Mouse (Mus musculus) testis, adult 2 months (tissue): ENCODE results near the gene P4htm. TPM values are rescaled to one million over a fixed set of nuclear protein-coding genes. Genes with fewer than 3 reads are reported as not detected.

Source experiments
- H3K27ac ChIP-seq: fragments of 200-500 bp; 2 replicates; pipeline ENCODE4 v1.5.1; 2012; ENCODE audit warnings: low read depth, low read length; ENCODE audit not compliant: control insufficient read depth, insufficient read depth
- H3K27me3 ChIP-seq: fragments of 200-500 bp; 2 replicates; pipeline ENCODE4 v1.6.1; 2012; ENCODE audit warnings: mild to moderate bottlenecking, low read length, moderate library complexity; ENCODE audit not compliant: control insufficient read depth, insufficient read depth
- H3K36me3 ChIP-seq: fragments of 200-500 bp; 2 replicates; pipeline ENCODE4 v1.6.1; 2012; ENCODE audit warnings: mild to moderate bottlenecking, low read length; ENCODE audit not compliant: control insufficient read depth, insufficient read depth
- H3K4me1 ChIP-seq: fragments of 200-500 bp; 2 replicates; pipeline ENCODE4 v1.6.1; 2012; ENCODE audit warnings: low read length; ENCODE audit not compliant: control insufficient read depth, insufficient read depth
- H3K4me3 ChIP-seq: fragments of 200-500 bp; 2 replicates; pipeline ENCODE4 v1.5.1; 2012; ENCODE audit warnings: low read depth, mild to moderate bottlenecking, low read length, moderate library complexity, mixed read lengths; ENCODE audit not compliant: control insufficient read depth
- CTCF ChIP-seq: fragments of 200-500 bp; IDR thresholded peaks from 2 replicates; pipeline ENCODE4 v1.5.1; 2012; ENCODE audit warnings: low read depth, mild to moderate bottlenecking, inconsistent platforms, low read length, moderate library complexity; ENCODE audit not compliant: control insufficient read depth, insufficient read depth, insufficient replicate concordance
- POLR2A ChIP-seq: fragments of 200-500 bp; IDR thresholded peaks from 2 replicates; pipeline ENCODE4 v1.6.1; 2012; ENCODE audit warnings: low read depth, mild to moderate bottlenecking, inconsistent platforms, low read length, moderate library complexity; ENCODE audit not compliant: control insufficient read depth
- polyA plus RNA-seq: library from polyadenylated mRNA; depleted of rRNA; stranded (reverse); fragments of >200 nt; gene quantifications from 2 replicates; pipeline ENCODE4 v1.2.3, GENCODE M21; 2012; rRNA removed

P4htm gene
- polyA plus RNA-seq, 1 experiment, result 5.5 TPM

DNA sequence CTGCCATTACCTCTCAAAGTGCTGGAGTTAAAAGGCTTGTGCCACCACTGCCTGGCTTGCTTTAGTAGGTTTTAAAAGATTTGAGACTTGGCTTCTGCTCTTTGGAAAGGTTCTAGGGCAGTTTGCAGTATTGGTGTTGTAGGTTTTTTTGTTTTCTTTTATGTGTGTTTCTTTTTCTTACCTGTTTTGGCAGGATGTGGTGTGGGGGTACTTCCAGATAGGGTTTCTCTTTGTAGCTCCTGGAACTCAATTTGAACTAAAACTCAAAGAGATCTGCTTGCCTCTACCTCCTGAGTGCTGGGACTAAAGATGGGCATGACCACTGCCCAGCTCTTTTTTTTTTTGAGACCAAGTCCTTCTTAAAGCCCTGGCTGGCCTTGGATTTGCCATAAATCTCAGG lies 56.6 kb downstream of the P4htm start:
- TF ChIP-seq POLR2A, result no peak
- TF ChIP-seq CTCF, result no peak
- Histone ChIP-seq H3K4me3 (no peak overlapping the region), H3K4me1 (no peaks in the 10 kb centered on the region), H3K27me3 (no peaks in the 10 kb centered on the region), H3K36me3 (peaks cover 8% of the 10 kb centered on the region), H3K27ac (no peak overlapping the region)

DNA sequence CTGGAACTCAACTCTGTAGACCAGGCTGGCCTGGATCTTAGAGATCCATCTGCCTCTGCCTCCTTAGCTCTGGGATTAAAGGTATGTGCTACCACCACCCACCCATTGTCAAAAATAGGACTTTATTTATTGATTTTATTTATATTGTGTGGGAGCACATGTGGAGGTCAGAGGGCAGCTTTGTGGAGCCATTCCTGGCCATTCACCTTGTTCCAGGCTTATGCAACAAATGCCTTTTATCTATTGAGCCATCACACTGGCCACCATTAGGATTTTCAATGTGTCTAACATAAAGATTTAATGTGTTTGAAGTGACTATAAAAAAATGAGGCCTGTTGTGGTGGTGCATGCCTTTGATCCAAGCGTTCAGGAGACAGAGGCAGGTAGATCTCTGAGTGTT lies 66.0 kb downstream of the P4htm start:
- Histone ChIP-seq H3K27me3 (no peaks in the 10 kb centered on the region), H3K4me3 (no peak overlapping the region), H3K27ac (no peak overlapping the region), H3K36me3 (peaks cover 1% of the 10 kb centered on the region; the same call in 1 of the 2 replicates), H3K4me1 (no peaks in the 10 kb centered on the region)
- TF ChIP-seq CTCF (no peak), POLR2A (no peak)

DNA sequence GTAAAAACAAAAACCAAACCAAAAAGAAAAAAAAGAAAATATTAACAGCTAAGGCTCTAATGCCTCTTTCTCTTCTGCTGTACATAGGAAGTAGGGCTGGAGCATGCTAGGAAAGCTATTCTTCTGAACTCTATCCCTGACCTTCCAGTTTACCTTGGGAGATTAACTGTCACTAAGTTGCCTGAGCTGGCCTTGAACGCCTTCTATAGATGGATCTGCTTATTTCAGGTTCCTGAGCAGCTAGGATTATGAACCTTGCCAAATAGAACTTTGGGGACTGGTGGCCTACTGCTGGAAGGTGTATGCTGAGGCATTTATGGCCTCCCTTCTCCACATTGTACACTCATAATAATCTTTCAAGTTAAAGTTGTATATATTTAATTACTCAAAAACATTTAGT lies 66.5 kb downstream of the P4htm start:
- H3K36me3 ChIP-seq, result peaks cover 1% of the 10 kb centered on the region; the same call in 1 of the 2 replicates
- no peaks in the 10 kb centered on the region for H3K27me3 ChIP-seq
- no peak overlapping the region for H3K27ac ChIP-seq
- no peak overlapping the region for H3K4me3 ChIP-seq
- TF ChIP-seq POLR2A (no peak), CTCF (no peak)
- H3K4me1 ChIP-seq, result no peaks in the 10 kb centered on the region

Other genes with a start within 250 kb of the P4htm start
- gene Usp4, start 249.8 kb downstream of the P4htm start, polyA plus RNA-seq, result 115 and 116 TPM in 2 replicates
- gene 1700102P08Rik, start 204.9 kb downstream of the P4htm start, polyA plus RNA-seq, result 72.2 and 91.0 TPM in 2 replicates
- 5.3 and 5.8 TPM in 2 replicates for gene Ccdc36, start 169.2 kb downstream of the P4htm start, polyA plus RNA-seq
- gene BC048562, start 161.2 kb downstream of the P4htm start, polyA plus RNA-seq, result 91.8 and 100 TPM in 2 replicates
- gene Ccdc71, start 137.1 kb downstream of the P4htm start, polyA plus RNA-seq, result 19.4 and 20.6 TPM in 2 replicates
- 15.2 and 18.7 TPM in 2 replicates for gene Klhdc8b, start 136.1 kb downstream of the P4htm start, polyA plus RNA-seq
- 23.3 and 24.3 TPM in 2 replicates for gene Lamb2, start 117.9 kb downstream of the P4htm start, polyA plus RNA-seq
- 128 and 134 TPM in 2 replicates for gene Usp19, start 107.1 kb downstream of the P4htm start, polyA plus RNA-seq
- 159 and 195 TPM in 2 replicates for gene Qars, start 90.0 kb downstream of the P4htm start, polyA plus RNA-seq
- gene Qrich1, start 80.9 kb downstream of the P4htm start, polyA plus RNA-seq, result 196 and 208 TPM in 2 replicates
- 172 and 183 TPM in 2 replicates for gene Impdh2, start 37.4 kb downstream of the P4htm start, polyA plus RNA-seq
- 347 and 402 TPM in 2 replicates for gene Ndufaf3, start 30.2 kb downstream of the P4htm start, polyA plus RNA-seq
- 184 and 185 TPM in 2 replicates for gene Dalrd3, start 27.8 kb downstream of the P4htm start, polyA plus RNA-seq
- gene Wdr6, start 18.9 kb downstream of the P4htm start, polyA plus RNA-seq, result 13.4 and 13.5 TPM in 2 replicates
- 138 and 143 TPM in 2 replicates for gene Arih2, start 51.7 kb upstream of the P4htm start, polyA plus RNA-seq
- 19.7 and 20.4 TPM in 2 replicates for gene Slc25a20, start 64.4 kb upstream of the P4htm start, polyA plus RNA-seq
- 105 and 112 TPM in 2 replicates for gene Prkar2a, start 91.6 kb upstream of the P4htm start, polyA plus RNA-seq
- gene Ip6k2, start 186.1 kb upstream of the P4htm start, polyA plus RNA-seq, result 49.7 and 54.0 TPM in 2 replicates
- 5.6 and 5.9 TPM in 2 replicates for gene Nckipsd, start 210.7 kb upstream of the P4htm start, polyA plus RNA-seq
- 1.2 and 1.3 TPM in 2 replicates for gene Celsr3, start 228.7 kb upstream of the P4htm start, polyA plus RNA-seq